Mouse (Mus musculus) heart, postnatal 0 days (tissue): ENCODE measurements around the gene Prkn.

Experiments
- CTCF ChIP-seq: IDR thresholded peaks from 2 replicates; pipeline ENCODE4 v1.5.1; 2016; ENCODE audit warnings: antibody characterized with exemption, control low read depth, low read depth
- EP300 ChIP-seq: IDR thresholded peaks from 2 replicates; pipeline ENCODE4 v1.6.1; 2016; ENCODE audit warnings: antibody characterized with exemption, low read depth

DNA sequence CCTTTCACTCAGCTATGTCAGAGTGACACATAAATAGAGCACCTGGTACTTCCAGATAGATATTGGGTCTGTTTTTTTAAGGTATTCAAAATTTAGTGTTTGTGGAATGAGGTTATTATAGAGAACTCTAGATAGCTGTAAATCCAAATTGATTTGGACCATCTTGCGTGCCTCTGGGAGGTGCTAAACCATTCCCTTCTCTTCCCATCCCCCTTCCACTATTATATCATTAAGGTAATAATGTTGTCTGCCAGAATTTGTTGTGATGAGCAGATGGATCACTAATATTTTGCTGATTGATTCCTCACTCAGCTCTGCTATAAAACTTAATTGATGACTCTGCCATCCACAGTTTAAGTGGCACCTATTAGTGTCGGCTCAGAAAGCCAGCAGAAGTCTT is 625.9 kb downstream of the Prkn start:
- TF ChIP-seq CTCF: no peak
- TF ChIP-seq EP300: no peak
